Mouse (Mus musculus) spleen, adult 2 months (tissue): ENCODE data around the gene Emilin2. TPM values are rescaled to one million over a fixed set of nuclear protein-coding genes. Genes with fewer than 3 reads are reported as not detected.
A peak's percentile ranks its signal among the peaks of the same experiment; 100 is the strongest.

Source experiments
- DNase-seq, 2 experiments: peaks; one replicate each; pipeline versions ENCODE4 v3.0.0 to v3.0.0-alpha.2; 2012 to 2021; ENCODE audit warnings: low spot score in 2 of 2, low read depth in 1 of 2
- H3K27ac ChIP-seq: fragments of 200-500 bp; 2 replicates; pipeline ENCODE4 v1.5.1; 2012; ENCODE audit warnings: low read length, inconsistent platforms; ENCODE audit not compliant: insufficient read depth
- H3K27me3 ChIP-seq: fragments of 200-500 bp; 2 replicates; pipeline ENCODE4 v1.6.1; 2012; ENCODE audit warnings: mild to moderate bottlenecking, moderate library complexity, low read length, inconsistent platforms; ENCODE audit not compliant: control insufficient read depth, insufficient read depth
- H3K36me3 ChIP-seq: fragments of 200-500 bp; 2 replicates; pipeline ENCODE4 v1.6.1; 2012; ENCODE audit warnings: mild to moderate bottlenecking, low read length, inconsistent platforms; ENCODE audit not compliant: control insufficient read depth, insufficient read depth
- H3K4me1 ChIP-seq: fragments of 200-500 bp; 2 replicates; pipeline ENCODE4 v1.6.1; 2011; ENCODE audit warnings: inconsistent platforms; ENCODE audit not compliant: control insufficient read depth, insufficient read depth, insufficient read length
- H3K4me3 ChIP-seq: fragments of 200-500 bp; 2 replicates; pipeline ENCODE4 v1.5.1; 2011; ENCODE audit warnings: mild to moderate bottlenecking, inconsistent platforms; ENCODE audit not compliant: insufficient read depth, insufficient read length; ENCODE audit errors: extremely low read depth
- CTCF ChIP-seq: fragments of 200-500 bp; IDR thresholded peaks from 2 replicates; pipeline ENCODE4 v1.5.1; 2011; ENCODE audit warnings: mild to moderate bottlenecking, inconsistent platforms; ENCODE audit not compliant: insufficient read depth, insufficient read length, insufficient replicate concordance; ENCODE audit errors: extremely low read depth
- POLR2A ChIP-seq: fragments of 200-500 bp; IDR thresholded peaks from 2 replicates; pipeline ENCODE4 v1.6.1; 2011; ENCODE audit warnings: low read depth, low read length, inconsistent platforms
- WGBS: fragments of 180-500 bp; shearing (Covaris S2); methylation state at CpG from one replicate; pipeline ENCODE4 v1.1.7; 2018; 5-methylcytosine and 5-hydroxymethylcytosine counted together
- polyA plus RNA-seq: library from polyadenylated mRNA; depleted of rRNA; stranded (reverse); fragments of >200 nt; gene quantifications from 2 replicates; pipeline ENCODE4 v1.2.3, GENCODE M21; 2012

Emilin2 gene
- polyA plus RNA-seq, 1 experiment, result 20.0 TPM

GRCm38 (mm10) chr17:71284890-71285289 is 26.9 kb downstream of the Emilin2 start:
- Histone ChIP-seq H3K36me3 (no peaks in the 10 kb centered on the region), H3K27ac (no peak overlapping the region), H3K27me3 (no peaks in the 10 kb centered on the region), H3K4me1 (peaks cover 5% of the 10 kb centered on the region; the same call in 1 of the 2 replicates), H3K4me3 (no peak overlapping the region)
- TF ChIP-seq POLR2A (no peak), CTCF (no peak)
- DNase-seq, result no peak
- 73% methylated on average over 6 of the region's 6 CpGs for WGBS

GRCm38 (mm10) chr17:71283237-71283636 is 28.5 kb downstream of the Emilin2 start:
- Histone ChIP-seq H3K4me1 (peaks cover 5% of the 10 kb centered on the region; the same call in 1 of the 2 replicates), H3K36me3 (no peaks in the 10 kb centered on the region), H3K4me3 (no peak overlapping the region), H3K27ac (no peak overlapping the region), H3K27me3 (no peaks in the 10 kb centered on the region)
- TF ChIP-seq CTCF, result no peak
- TF ChIP-seq POLR2A, result no peak
- WGBS, result 95% methylated on average over 4 of the region's 4 CpGs
- no peak for DNase-seq

- TF ChIP-seq CTCF, result no peak
- Histone ChIP-seq H3K27me3 (no peaks in the 10 kb centered on the region), H3K4me1 (peaks cover 3% of the 10 kb centered on the region; the same call in 1 of the 2 replicates), H3K4me3 (no peak overlapping the region), H3K27ac (no peak overlapping the region), H3K36me3 (no peaks in the 10 kb centered on the region)
- WGBS, result 56% methylated on average over 9 of the region's 9 CpGs
- DNase-seq, result peak in 1 of 2 experiments; percentile 26
Measured at GRCm38 (mm10) chr17:71282716-71283115, 29.1 kb downstream of the Emilin2 start.

GRCm38 (mm10) chr17:71277701-71278491 is 33.9 kb downstream of the Emilin2 start:
- H3K36me3 ChIP-seq, result no peaks in the 10 kb centered on the region
- H3K27me3 ChIP-seq, result no peaks in the 10 kb centered on the region
- TF ChIP-seq POLR2A (no peak), CTCF (no peak)
- H3K27ac ChIP-seq, result no peak overlapping the region
- no peak for DNase-seq
- WGBS, result 76% methylated on average over 6 of the region's 6 CpGs
- H3K4me1 ChIP-seq, result no peaks in the 10 kb centered on the region; the same call in 1 of the 2 replicates
- no peak overlapping the region for H3K4me3 ChIP-seq

- Histone ChIP-seq H3K4me1 (no peaks in the 10 kb centered on the region), H3K27ac (no peak overlapping the region), H3K4me3 (no peak overlapping the region), H3K36me3 (no peaks in the 10 kb centered on the region), H3K27me3 (no peaks in the 10 kb centered on the region)
- TF ChIP-seq CTCF (no peak), POLR2A (no peak)
- WGBS, result 69% methylated on average over 10 of the region's 10 CpGs
- DNase-seq, result no peak
Measured at GRCm38 (mm10) chr17:71276771-71277170, 35.0 kb downstream of the Emilin2 start.

- H3K36me3 ChIP-seq, result no peaks in the 10 kb centered on the region
- DNase-seq, result no peak
- 97% methylated on average over 12 of the region's 12 CpGs for WGBS
- no peaks in the 10 kb centered on the region for H3K4me1 ChIP-seq
- TF ChIP-seq POLR2A (no peak), CTCF (no peak)
- H3K4me3 ChIP-seq, result no peak overlapping the region
- no peak overlapping the region for H3K27ac ChIP-seq
- no peaks in the 10 kb centered on the region for H3K27me3 ChIP-seq
Measured at GRCm38 (mm10) chr17:71273901-71274300, 37.9 kb downstream of the Emilin2 start.

GRCm38 (mm10) chr17:71268599-71268998 is 43.2 kb downstream of the Emilin2 start:
- Histone ChIP-seq H3K27ac (no peak overlapping the region), H3K36me3 (no peaks in the 10 kb centered on the region), H3K27me3 (no peaks in the 10 kb centered on the region), H3K4me1 (no peaks in the 10 kb centered on the region), H3K4me3 (no peak overlapping the region)
- TF ChIP-seq POLR2A, result no peak
- TF ChIP-seq CTCF, result no peak
- no peak for DNase-seq
- 85% methylated on average over 3 of the region's 3 CpGs for WGBS
